Mouse (Mus musculus) forebrain, embryonic 12.5 days (tissue): Measurements from ENCODE around the gene Adam8. TPM values are rescaled to one million over a fixed set of nuclear protein-coding genes. Genes with fewer than 3 reads are reported as not detected.
A peak's percentile ranks its signal among the peaks of the same experiment; 100 is the strongest.

Experiments used
- ATAC-seq: fragments of 200-750 bp; cut with Nextera tagmentation; 2 replicates; pipeline ENCODE4 v1.8.0; 2017; ENCODE audit warnings: moderate TSS enrichment; ENCODE audit not compliant: low FRiP score
- H3K27ac ChIP-seq: fragments of 300-500 bp; sonication (generic); 2 replicates; pipeline ENCODE4 v1.5.1; 2016; ENCODE audit warnings: mild to moderate bottlenecking
- H3K27me3 ChIP-seq: fragments of 300-500 bp; sonication (generic); 2 replicates; pipeline ENCODE4 v1.6.1; 2016; ENCODE audit warnings: mild to moderate bottlenecking
- H3K36me3 ChIP-seq: fragments of 300-500 bp; sonication (generic); replicated peaks from 2 replicates; pipeline ENCODE4 v1.6.1; 2016; ENCODE audit warnings: mild to moderate bottlenecking
- H3K4me1 ChIP-seq: fragments of 300-500 bp; sonication (generic); 2 replicates; pipeline ENCODE4 v1.6.1; 2016
- H3K4me2 ChIP-seq: fragments of 300-500 bp; sonication (generic); 2 replicates; pipeline ENCODE4 v1.6.1; 2016; ENCODE audit warnings: mild to moderate bottlenecking, moderate library complexity
- H3K4me3 ChIP-seq: fragments of 300-500 bp; sonication (generic); replicated peaks from 2 replicates; pipeline ENCODE4 v1.5.1; 2016; ENCODE audit warnings: mild to moderate bottlenecking
- H3K9ac ChIP-seq: fragments of 300-500 bp; sonication (generic); 2 replicates; pipeline ENCODE4 v1.6.1; 2016; ENCODE audit warnings: mild to moderate bottlenecking
- H3K9me3 ChIP-seq: fragments of 300-500 bp; sonication (generic); 2 replicates; pipeline ENCODE4 v1.6.1; 2016
- WGBS: fragments of 180-500 bp; shearing (Covaris S2); methylation state at CpG from one replicate; pipeline ENCODE4 v1.1.7; 2016; 5-methylcytosine and 5-hydroxymethylcytosine counted together
- polyA plus RNA-seq: library from polyadenylated mRNA; unstranded; fragments of >200 nt; fragmentation: Nextera tagmentation; extraction: Ambion mirVana; gene quantifications from 2 replicates; pipeline ENCODE4 v1.2.1, GENCODE M21; 2016

Adam8 gene
- polyA plus RNA-seq, 1 experiment from 2014 or later: 3.6 TPM

- Histone ChIP-seq H3K9me3 (no peaks in the 10 kb centered on the region), H3K4me1 (no peaks in the 10 kb centered on the region), H3K27me3 (no peaks in the 10 kb centered on the region), H3K27ac (no peak overlapping the region), H3K9ac (no peak overlapping the region), H3K4me3 (no peak overlapping the region), H3K4me2 (no peak overlapping the region), H3K36me3 (peaks cover 83% of the 10 kb centered on the region)
- no peak for ATAC-seq
- 94% methylated on average over 13 of the region's 13 CpGs for WGBS
Measured at GRCm38 (mm10) chr7:139998691-139999350, 6.5 kb upstream of the Adam8 start.

DNA sequence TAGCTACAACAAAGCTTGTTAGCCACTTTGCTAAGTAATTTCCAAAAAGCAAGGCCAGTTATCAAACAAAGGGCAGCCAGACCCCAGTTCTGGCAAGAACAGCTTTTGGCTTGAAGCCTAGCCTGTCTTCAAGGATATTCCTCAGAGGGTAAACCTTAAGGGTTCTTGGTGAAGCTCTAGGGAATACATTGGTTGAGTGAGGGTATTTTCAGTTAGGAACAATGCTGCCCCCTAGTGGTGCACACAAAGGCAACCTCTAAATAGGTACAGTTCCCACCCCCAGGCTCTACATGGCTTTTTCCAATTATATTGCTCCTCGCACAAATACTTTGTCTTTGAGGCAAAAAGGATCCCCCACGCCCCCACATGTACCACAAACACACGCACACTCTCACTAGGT is 2.3 kb upstream of the Adam8 start:
- Histone ChIP-seq H3K27me3 (no peaks in the 10 kb centered on the region), H3K9me3 (no peaks in the 10 kb centered on the region), H3K4me2 (no peak overlapping the region), H3K27ac (no peak overlapping the region), H3K4me1 (no peaks in the 10 kb centered on the region), H3K36me3 (peaks cover 46% of the 10 kb centered on the region), H3K9ac (no peak overlapping the region), H3K4me3 (no peak overlapping the region)
- 22% methylated on average over 3 of the region's 3 CpGs for WGBS
- 0 out of 2 replicates have a peak, but pooled peaks have one; percentile 27 for ATAC-seq

- 79% methylated on average over 4 of the region's 4 CpGs for WGBS
- no peak for ATAC-seq
Measured at GRCm38 (mm10) chr7:139994202-139994601, 1.8 kb upstream of the Adam8 start.

DNA sequence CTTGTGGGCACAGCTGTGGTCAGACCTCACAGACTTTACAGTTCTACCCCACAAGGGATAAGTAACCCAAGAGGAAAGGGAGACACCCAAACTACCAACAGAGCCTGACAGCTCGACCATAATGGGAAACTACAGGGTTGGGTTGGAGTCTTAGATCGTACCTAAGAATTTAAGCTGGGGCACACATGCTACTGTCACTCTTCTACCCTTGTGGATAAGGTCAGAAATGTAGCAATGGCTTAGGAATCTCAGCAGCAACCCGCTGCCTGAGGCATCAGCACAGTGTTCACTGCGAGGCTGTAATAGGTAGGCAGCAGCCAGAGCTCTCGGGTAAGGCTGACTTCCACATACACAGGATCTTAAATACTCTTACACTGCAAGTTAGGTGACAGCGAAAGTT is 1.2 kb upstream of the Adam8 start:
- no peak for ATAC-seq
- Histone ChIP-seq H3K4me2 (no peak overlapping the region), H3K36me3 (peaks cover 34% of the 10 kb centered on the region), H3K4me3 (no peak overlapping the region), H3K27ac (no peak overlapping the region), H3K9me3 (no peaks in the 10 kb centered on the region), H3K9ac (no peak overlapping the region), H3K27me3 (no peaks in the 10 kb centered on the region), H3K4me1 (no peaks in the 10 kb centered on the region)
- WGBS: 92% methylated on average over 6 of the region's 6 CpGs

More at GRCm38 (mm10) chr7:139994202-139994601, 1.8 kb upstream of the Adam8 start:
- no peak overlapping the region for H3K27ac ChIP-seq
- H3K9me3 ChIP-seq: no peaks in the 10 kb centered on the region
- H3K9ac ChIP-seq: no peak overlapping the region
- H3K27me3 ChIP-seq: no peaks in the 10 kb centered on the region
- peaks cover 41% of the 10 kb centered on the region for H3K36me3 ChIP-seq
- H3K4me1 ChIP-seq: no peaks in the 10 kb centered on the region
- H3K4me2 ChIP-seq: no peak overlapping the region
- no peak overlapping the region for H3K4me3 ChIP-seq

DNA sequence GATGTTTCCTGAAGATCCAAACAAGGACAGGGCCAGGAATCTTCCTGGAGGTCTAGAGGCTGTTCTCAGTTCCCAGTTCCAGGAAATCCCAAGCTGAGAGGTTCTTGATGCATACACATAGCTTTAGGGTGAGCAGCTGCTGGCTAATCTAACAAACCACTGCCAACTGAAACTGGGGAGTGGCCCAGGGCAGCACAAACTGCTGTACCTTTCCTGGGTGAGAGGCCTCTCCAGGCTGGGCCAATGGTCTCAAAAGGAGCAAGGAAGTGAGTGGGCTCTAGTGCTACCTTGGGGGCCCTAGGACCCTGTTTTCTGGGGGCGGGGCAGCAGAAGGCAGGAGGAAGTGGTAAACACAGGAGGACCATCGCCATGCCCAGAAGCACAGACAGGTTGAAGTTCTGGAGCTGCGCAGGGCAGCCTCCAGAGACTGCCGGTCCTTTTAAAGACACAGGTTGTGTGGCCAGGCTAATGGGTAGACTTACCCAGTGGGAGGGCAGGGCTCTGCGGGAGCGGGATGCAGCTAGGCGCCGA is 1.4 kb downstream of the Adam8 start:
- no peak overlapping the region for H3K4me2 ChIP-seq
- no peaks in the 10 kb centered on the region for H3K9me3 ChIP-seq
- H3K9ac ChIP-seq: no peak overlapping the region
- no peaks in the 10 kb centered on the region for H3K4me1 ChIP-seq
- no peaks in the 10 kb centered on the region for H3K27me3 ChIP-seq
- no peak overlapping the region for H3K4me3 ChIP-seq
- ATAC-seq: no peak
- no peak overlapping the region for H3K27ac ChIP-seq
- peaks cover 12% of the 10 kb centered on the region for H3K36me3 ChIP-seq
- WGBS: 74% methylated on average over 8 of the region's 8 CpGs

DNA sequence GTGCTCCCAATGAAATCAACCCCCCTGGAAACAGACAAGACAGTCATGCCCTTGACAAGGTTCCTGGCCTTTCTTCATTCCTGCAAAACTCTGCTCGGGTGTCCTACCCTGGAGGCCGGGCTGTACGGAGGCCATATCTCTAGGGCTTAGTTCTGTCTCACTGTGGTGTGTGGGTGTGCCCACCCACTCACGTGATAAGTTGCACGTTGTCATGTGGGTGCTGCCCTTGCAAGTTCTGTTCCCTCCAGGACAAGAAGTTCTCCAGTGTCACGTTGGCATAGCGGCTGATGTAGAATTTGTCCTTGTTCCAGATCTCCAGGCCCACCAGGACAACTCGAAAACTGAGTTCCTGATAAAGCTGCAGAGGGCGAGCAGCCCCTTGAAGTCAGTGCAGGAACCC is 4.1 kb downstream of the Adam8 start:
- WGBS: 92% methylated on average over 9 of the region's 9 CpGs
- no peak overlapping the region for H3K4me3 ChIP-seq
- no peak overlapping the region for H3K4me2 ChIP-seq
- H3K27ac ChIP-seq: no peak overlapping the region
- no peak overlapping the region for H3K9ac ChIP-seq
- H3K27me3 ChIP-seq: no peaks in the 10 kb centered on the region
- ATAC-seq: no peak
- no peaks in the 10 kb centered on the region for H3K4me1 ChIP-seq
- peaks cover 7% of the 10 kb centered on the region; the same call in 1 of the 2 replicates for H3K36me3 ChIP-seq
- no peaks in the 10 kb centered on the region for H3K9me3 ChIP-seq

DNA sequence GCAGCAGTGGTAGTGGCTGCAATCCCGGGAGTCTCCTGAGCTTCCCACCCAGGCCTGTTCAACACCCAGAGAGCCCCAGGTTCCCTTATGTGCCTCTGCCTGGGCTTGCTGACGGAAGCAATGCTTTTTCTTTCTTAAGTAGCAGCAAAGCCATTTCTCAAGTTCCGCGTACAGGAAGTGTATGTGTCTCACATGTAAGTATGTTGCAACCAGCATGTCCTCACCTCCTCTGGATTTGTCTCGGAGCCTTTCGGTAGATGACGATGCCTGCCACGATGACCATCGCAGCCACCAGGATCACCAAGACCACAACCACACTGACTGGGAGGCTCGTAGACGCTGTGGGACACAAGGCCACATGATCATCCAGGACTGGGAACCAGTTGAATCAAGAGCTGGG is 7.9 kb downstream of the Adam8 start:
- no peak for ATAC-seq
- no peak overlapping the region for H3K27ac ChIP-seq
- H3K9me3 ChIP-seq: no peaks in the 10 kb centered on the region
- no peak overlapping the region for H3K4me3 ChIP-seq
- peaks cover 7% of the 10 kb centered on the region for H3K36me3 ChIP-seq
- no peak overlapping the region for H3K4me2 ChIP-seq
- 97% methylated on average over 11 of the region's 11 CpGs for WGBS
- H3K27me3 ChIP-seq: peaks cover 7% of the 10 kb centered on the region; the same call in 1 of the 2 replicates
- no peak overlapping the region for H3K9ac ChIP-seq
- no peaks in the 10 kb centered on the region for H3K4me1 ChIP-seq

DNA sequence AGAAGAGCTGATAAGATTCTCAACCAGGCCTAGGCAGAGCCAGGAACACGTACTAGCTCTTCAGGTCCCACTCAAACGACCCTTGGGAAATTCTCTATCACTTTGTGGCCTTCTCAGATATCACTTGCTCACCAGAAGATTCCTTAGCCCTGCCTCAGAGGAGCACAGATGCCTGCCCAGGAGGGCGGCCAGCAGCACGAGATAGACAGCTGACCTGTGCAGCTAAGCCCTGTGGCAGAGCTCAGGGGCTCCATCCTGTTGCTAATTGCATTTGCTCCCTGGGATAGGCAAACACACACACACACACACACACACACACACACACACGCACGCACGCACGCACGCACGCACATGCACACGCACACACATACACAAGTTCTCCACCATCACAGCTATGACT is 10.3 kb downstream of the Adam8 start:
- H3K36me3 ChIP-seq: peaks cover 7% of the 10 kb centered on the region
- no peak overlapping the region for H3K9ac ChIP-seq
- no peak overlapping the region for H3K27ac ChIP-seq
- H3K9me3 ChIP-seq: no peaks in the 10 kb centered on the region
- no peak overlapping the region for H3K4me3 ChIP-seq
- ATAC-seq: no peak
- WGBS: 86% methylated on average over 11 of the region's 11 CpGs
- no peak overlapping the region for H3K4me2 ChIP-seq
- peaks cover 10% of the 10 kb centered on the region for H3K4me1 ChIP-seq
- H3K27me3 ChIP-seq: peaks cover 21% of the 10 kb centered on the region

- no peak overlapping the region for H3K4me3 ChIP-seq
- H3K4me2 ChIP-seq: no peak overlapping the region
- 54% methylated on average over 3 of the region's 3 CpGs for WGBS
- H3K4me1 ChIP-seq: peaks cover 10% of the 10 kb centered on the region
- H3K9ac ChIP-seq: no peak overlapping the region
- H3K36me3 ChIP-seq: peaks cover 4% of the 10 kb centered on the region
- H3K9me3 ChIP-seq: no peaks in the 10 kb centered on the region
- no peak overlapping the region for H3K27ac ChIP-seq
- H3K27me3 ChIP-seq: peaks cover 32% of the 10 kb centered on the region
- no peak for ATAC-seq
Measured at GRCm38 (mm10) chr7:139980778-139981177, 11.6 kb downstream of the Adam8 start.

GRCm38 (mm10) chr7:139979011-139979719 is 13.2 kb downstream of the Adam8 start:
- Histone ChIP-seq H3K4me3 (peak overlapping the region; percentile 61), H3K27ac (no peak overlapping the region), H3K4me2 (peak overlapping the region; percentile 92), H3K27me3 (peaks cover 40% of the 10 kb centered on the region), H3K4me1 (peaks cover 10% of the 10 kb centered on the region), H3K9me3 (no peaks in the 10 kb centered on the region), H3K36me3 (no peaks in the 10 kb centered on the region; the same call in 1 of the 2 replicates), H3K9ac (peak overlapping the region; percentile 68; the same call in 1 of the 2 replicates)
- ATAC-seq: peak; percentile 56
- WGBS: 48% methylated on average over 13 of the region's 13 CpGs

DNA sequence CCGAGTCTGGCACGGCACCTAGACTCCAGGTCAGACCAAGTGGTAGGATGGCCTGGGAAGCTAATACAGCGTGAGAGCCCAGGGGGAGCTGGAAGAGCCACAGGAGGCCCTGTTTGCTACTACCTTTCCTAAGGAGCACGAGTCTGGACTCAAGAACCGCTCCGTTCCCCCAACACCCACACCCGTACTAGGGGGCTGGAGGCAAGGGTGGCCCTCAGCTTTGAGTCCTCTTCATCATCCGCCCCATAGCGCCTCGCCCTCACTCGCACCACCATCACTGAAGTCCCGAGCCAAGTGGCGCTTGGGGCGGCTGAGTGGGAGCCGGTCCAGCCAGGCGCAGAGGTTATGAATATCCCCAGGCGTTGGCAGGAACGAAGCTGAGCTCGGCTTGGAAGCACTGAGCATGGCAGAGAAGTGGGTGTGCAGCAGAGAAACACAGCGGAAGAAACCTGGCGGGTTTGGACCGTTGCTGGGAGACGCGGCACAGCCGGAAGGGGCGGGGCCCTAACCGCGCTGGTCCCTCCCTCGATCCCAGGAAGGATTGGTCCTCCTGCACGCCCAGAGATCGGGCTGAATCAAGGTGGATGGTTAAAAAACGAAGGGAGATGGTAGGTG is 14.0 kb downstream of the Adam8 start, which contains the start of gene 6430531B16Rik:
Gene 6430531B16Rik (minus strand): TSS at position 478 of the 615 bp plus-strand sequence.
- H3K4me3 ChIP-seq: peak within 1 kb of the TSS; percentile 61
- no peaks in the 10 kb centered on the region; the same call in 1 of the 2 replicates for H3K36me3 ChIP-seq
- peak within 1 kb of the TSS; percentile 92 for H3K4me2 ChIP-seq
- peak within 1 kb of the TSS; percentile 13; the same call in 1 of the 2 replicates for H3K27ac ChIP-seq
- no peaks in the 10 kb centered on the region for H3K9me3 ChIP-seq
- peaks cover 10% of the 10 kb centered on the region for H3K4me1 ChIP-seq
- peaks cover 42% of the 10 kb centered on the region for H3K27me3 ChIP-seq
- H3K9ac ChIP-seq: peak within 1 kb of the TSS; percentile 68
- WGBS: 2% methylated on average over 32 of the region's 32 CpGs
- peak; percentile 96 for ATAC-seq

DNA sequence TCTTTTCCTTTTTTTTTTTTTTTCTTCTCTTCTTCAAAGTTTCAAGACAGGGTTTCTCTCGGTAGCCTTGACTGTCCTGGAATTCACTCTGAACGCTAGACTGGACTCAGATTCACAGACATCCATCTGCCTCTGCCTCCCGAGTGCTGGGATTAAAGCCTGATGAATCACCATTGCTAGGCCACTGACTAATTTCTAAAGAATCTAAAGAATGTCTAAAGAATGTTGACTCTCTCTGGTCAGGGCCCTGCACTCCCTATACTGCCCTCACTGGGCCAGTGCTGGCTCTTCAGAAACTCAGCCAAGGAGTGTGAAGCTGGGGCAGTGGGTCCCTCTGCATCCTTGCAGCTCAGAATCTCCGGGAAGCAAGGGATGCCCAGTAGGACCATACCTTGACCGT is 16.9 kb downstream of the Adam8 start:
- ATAC-seq: no peak

More for the DNA sequence above, 16.9 kb downstream of the Adam8 start:
- Histone ChIP-seq H3K9ac (no peak overlapping the region), H3K4me2 (no peak overlapping the region), H3K9me3 (no peaks in the 10 kb centered on the region), H3K4me1 (peaks cover 10% of the 10 kb centered on the region), H3K36me3 (no peaks in the 10 kb centered on the region), H3K4me3 (no peak overlapping the region), H3K27me3 (peaks cover 55% of the 10 kb centered on the region), H3K27ac (no peak overlapping the region)
- whole genome bisulfite sequencing: 54% methylated on average over 5 of the region's 5 CpGs
